Comparison of ENCODE assay signal across 10 mouse cellular contexts in the genomic region with DNA sequence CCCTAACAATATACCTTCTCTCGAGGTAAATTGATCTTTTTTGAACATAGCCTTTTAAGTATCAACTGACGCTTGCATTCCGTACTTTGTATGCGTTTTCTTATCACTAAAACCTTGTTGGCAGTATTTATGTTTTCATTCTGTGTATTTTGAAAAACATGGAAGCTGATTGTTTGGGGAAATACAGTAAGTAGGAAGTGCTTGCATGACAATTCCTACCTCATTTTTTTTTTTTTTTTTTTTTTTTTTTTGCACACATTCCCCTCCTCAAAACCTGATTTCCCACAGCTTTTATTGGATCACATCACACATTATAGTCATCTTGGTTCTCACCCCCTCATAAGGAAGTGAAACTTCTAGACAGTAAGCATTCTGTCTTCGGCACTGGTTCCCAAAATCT. TPM values are rescaled to one million over a fixed set of nuclear protein-coding genes. Genes with fewer than 3 reads are reported as not detected.
A peak's percentile ranks its signal among the peaks of the same experiment; 100 is the strongest.
DNase-seq lines count a peak whose midpoint lies in the region; ATAC-seq and TF ChIP-seq lines count a peak whose summit lies in the region.
"Had no signal": no experiment of that assay in that cellular context is flagged by ENCODE, and none has a peak within 500 bp of the region (broad histone marks: within the 10 kb centered on the region; RNA-seq: fewer than 3 reads in every experiment).

No protein-coding gene starts in this region.

- H3K4me1 ChIP-seq in hindbrain, embryonic 10.5 days (replicated peaks): peaks cover 19% of the 10 kb centered on the region
- H3K4me1 ChIP-seq in hindbrain, embryonic 11.5 days (replicated peaks; ENCODE audit: control insufficient read depth, insufficient read depth, low read length): 0 out of 2 replicates have a peak, but pooled peaks cover 2% of the 10 kb centered on the region
- H3K4me1 ChIP-seq in embryonic facial prominence, embryonic 11.5 days (ENCODE audit: control insufficient read depth, insufficient read depth, low read length): no peaks in the 10 kb centered on the region; the same call in 1 of the 2 replicates
- no peaks in the 10 kb centered on the region; the same call in 1 of the 2 replicates for H3K4me1 ChIP-seq in intestine, postnatal 0 days (replicated peaks; ENCODE audit: control insufficient read depth, insufficient read depth, low read length)
- peaks cover 6% of the 10 kb centered on the region; the same call in 1 of the 2 replicates for H3K4me1 ChIP-seq in midbrain, postnatal 0 days (ENCODE audit: insufficient read depth, low read length)

- H3K9ac ChIP-seq in hindbrain, embryonic 11.5 days (ENCODE audit: low read depth, low read length): no peak overlapping the region
- H3K9ac ChIP-seq in embryonic facial prominence, embryonic 11.5 days (replicated peaks; ENCODE audit: low read length): no peak overlapping the region
- peak overlapping the region; percentile 59; the same call in 1 of the 2 replicates for H3K9ac ChIP-seq in intestine, postnatal 0 days (ENCODE audit: low read depth, low read length)
- peak overlapping the region; percentile 87; the same call in 1 of the 2 replicates for H3K9ac ChIP-seq in midbrain, postnatal 0 days (replicated peaks; ENCODE audit: low read length, poor library complexity, severe bottlenecking)

- no peaks in the 10 kb centered on the region for H3K9me3 ChIP-seq in hindbrain, embryonic 10.5 days
- no peaks in the 10 kb centered on the region for H3K9me3 ChIP-seq in hindbrain, embryonic 11.5 days (ENCODE audit: control insufficient read depth, low read length)
- H3K9me3 ChIP-seq in embryonic facial prominence, embryonic 11.5 days (replicated peaks; ENCODE audit: control insufficient read depth, low read length): no peaks in the 10 kb centered on the region
- no peaks in the 10 kb centered on the region for H3K9me3 ChIP-seq in intestine, postnatal 0 days (ENCODE audit: control insufficient read depth)
- no peaks in the 10 kb centered on the region for H3K9me3 ChIP-seq in midbrain, postnatal 0 days (ENCODE audit: low read length)

- no peak for TF ChIP-seq CTCF in intestine, postnatal 0 days (IDR thresholded peaks at IDR 0.05; ENCODE audit: low read depth)
- TF ChIP-seq CTCF in midbrain, postnatal 0 days (IDR thresholded peaks at IDR 0.05): no peak

- no peak for DNase-seq in hindbrain, embryonic 10.5 days (ENCODE audit: low spot score)
- no peak for DNase-seq in hindbrain, embryonic 11.5 days (ENCODE audit: low spot score)
- no peak for DNase-seq in embryonic facial prominence, embryonic 11.5 days (ENCODE audit: low spot score)
- DNase-seq in midbrain, postnatal 0 days (ENCODE audit: low spot score): no peak
- DNase-seq in spleen, adult 18-20 months: no peak
- no peak for DNase-seq in cerebellum, adult 18-20 months
- DNase-seq in left cerebral cortex, adult 8-10 months (ENCODE audit: low spot score in 2 of 2): no peak
- DNase-seq: right cerebral cortex, postnatal 25 days had no signal

- H3K4me2 ChIP-seq in hindbrain, embryonic 11.5 days (replicated peaks; ENCODE audit: low read depth, low read length): no peak overlapping the region; the same call in 1 of the 2 replicates
- peak overlapping the region; percentile 63 for H3K4me2 ChIP-seq in embryonic facial prominence, embryonic 11.5 days (ENCODE audit: low read depth, low read length)
- peak overlapping the region; percentile 98 for H3K4me2 ChIP-seq in intestine, postnatal 0 days (replicated peaks; ENCODE audit: low read depth)
- peak overlapping the region; percentile 66 for H3K4me2 ChIP-seq in midbrain, postnatal 0 days (ENCODE audit: low read depth, low read length, poor library complexity, severe bottlenecking)

- ATAC-seq in hindbrain, embryonic 11.5 days (ENCODE audit: low FRiP score): no peak
- ATAC-seq in embryonic facial prominence, embryonic 11.5 days (replicated peaks; ENCODE audit: insufficient number of reproducible peaks, low FRiP score, low TSS enrichment, low read depth): no peak
- ATAC-seq in intestine, postnatal 0 days: no peak
- ATAC-seq in midbrain, postnatal 0 days (ENCODE audit: low FRiP score): no peak

- peaks cover 31% of the 10 kb centered on the region for H3K36me3 ChIP-seq in hindbrain, embryonic 10.5 days
- H3K36me3 ChIP-seq in hindbrain, embryonic 11.5 days (ENCODE audit: control insufficient read depth, insufficient read depth, low read length): no peaks in the 10 kb centered on the region
- no peaks in the 10 kb centered on the region for H3K36me3 ChIP-seq in embryonic facial prominence, embryonic 11.5 days (replicated peaks; ENCODE audit: control insufficient read depth, insufficient read depth, low read depth, low read length)
- H3K36me3 ChIP-seq in intestine, postnatal 0 days (ENCODE audit: control insufficient read depth, insufficient read depth): peaks cover 2% of the 10 kb centered on the region; the same call in 1 of the 2 replicates
- no peaks in the 10 kb centered on the region; the same call in 1 of the 2 replicates for H3K36me3 ChIP-seq in midbrain, postnatal 0 days (ENCODE audit: insufficient read depth, low read length)

- H3K4me3 ChIP-seq in hindbrain, embryonic 10.5 days: peak overlapping the region; percentile 86
- H3K4me3 ChIP-seq in hindbrain, embryonic 11.5 days (ENCODE audit: low read depth, low read length): no peak overlapping the region; the same call in 1 of the 2 replicates
- peak overlapping the region; percentile 84 for H3K4me3 ChIP-seq in embryonic facial prominence, embryonic 11.5 days (ENCODE audit: low read depth, low read length)
- peak overlapping the region; percentile 89 for H3K4me3 ChIP-seq in intestine, postnatal 0 days (ENCODE audit: low read depth, low read length)
- H3K4me3 ChIP-seq in midbrain, postnatal 0 days (ENCODE audit: low read depth, low read length): peak overlapping the region; percentile 72

- no peaks in the 10 kb centered on the region; the same call in 1 of the 2 replicates for H3K27me3 ChIP-seq in hindbrain, embryonic 10.5 days (ENCODE audit: insufficient read depth, poor library complexity, severe bottlenecking)
- no peaks in the 10 kb centered on the region for H3K27me3 ChIP-seq in hindbrain, embryonic 11.5 days (ENCODE audit: control insufficient read depth, insufficient read depth, low read length)
- H3K27me3 ChIP-seq in embryonic facial prominence, embryonic 11.5 days (ENCODE audit: control insufficient read depth, insufficient read depth, low read length): no peaks in the 10 kb centered on the region
- no peaks in the 10 kb centered on the region; the same call in 1 of the 2 replicates for H3K27me3 ChIP-seq in intestine, postnatal 0 days (replicated peaks; ENCODE audit: control insufficient read depth, insufficient read depth, low read length)
- no peaks in the 10 kb centered on the region for H3K27me3 ChIP-seq in midbrain, postnatal 0 days (ENCODE audit: insufficient read depth, low read length)
- H3K27me3 ChIP-seq: Patski had no signal

- no peak overlapping the region for H3K27ac ChIP-seq in hindbrain, embryonic 10.5 days
- no peak overlapping the region for H3K27ac ChIP-seq in hindbrain, embryonic 11.5 days (ENCODE audit: low read depth, low read length)
- H3K27ac ChIP-seq in embryonic facial prominence, embryonic 11.5 days (replicated peaks; ENCODE audit: low read depth, low read length): no peak overlapping the region
- H3K27ac ChIP-seq in intestine, postnatal 0 days (ENCODE audit: low read depth, low read length): no peak overlapping the region
- H3K27ac ChIP-seq in midbrain, postnatal 0 days (ENCODE audit: low read depth, low read length): no peak overlapping the region

- WGBS in hindbrain, embryonic 10.5 days: 91% methylated on average over 5 of the region's 5 CpGs
- WGBS in hindbrain, embryonic 11.5 days: 87% methylated on average over 5 of the region's 5 CpGs
- 91% methylated on average over 5 of the region's 5 CpGs for WGBS in embryonic facial prominence, embryonic 11.5 days
- 83% methylated on average over 5 of the region's 5 CpGs for WGBS in intestine, postnatal 0 days
- whole genome bisulfite sequencing in midbrain, postnatal 0 days: 92% methylated on average over 5 of the region's 5 CpGs

RNA-seq across cellular contexts. Expression of gene Ankrd42, which starts 1.1 kb away (rescaled TPM):
- 10.0 and 11.1 TPM in 2 replicates for polyA plus RNA-seq in hindbrain, embryonic 10.5 days (2016; fragmentation: Nextera tagmentation; extraction: Ambion mirVana)
- polyA plus RNA-seq in hindbrain, embryonic 11.5 days (2014; fragmentation: Nextera tagmentation; extraction: Ambion mirVana): 11.3 and 13.8 TPM in 2 replicates
- 6.9 and 8.8 TPM in 2 replicates for polyA plus RNA-seq in embryonic facial prominence, embryonic 11.5 days (2014; fragmentation: Nextera tagmentation; extraction: Ambion mirVana)
- polyA plus RNA-seq in intestine, postnatal 0 days (2015; fragmentation: Nextera tagmentation; extraction: Ambion mirVana): 0.75 and 0.93 TPM in 2 replicates
- total RNA-seq in midbrain, postnatal 0 days (2014; rRNA removed): 25.8 and 29.3 TPM in 2 replicates
- polyA plus RNA-seq in midbrain, postnatal 0 days (2015; fragmentation: Nextera tagmentation; extraction: Ambion mirVana): 20.6 and 23.0 TPM in 2 replicates
- total RNA-seq in left cerebral cortex, adult 8-10 months (2022): 10 to 100 TPM; 20.5 to 23.3 (median 21.9) TPM

RNA-seq across cellular contexts. Expression of gene Pcf11, which starts 31.7 kb away (rescaled TPM):
- 13.9 and 16.5 TPM in 2 replicates for polyA plus RNA-seq in hindbrain, embryonic 10.5 days (2016; fragmentation: Nextera tagmentation; extraction: Ambion mirVana)
- polyA plus RNA-seq in hindbrain, embryonic 11.5 days (2014; fragmentation: Nextera tagmentation; extraction: Ambion mirVana): 18.4 and 23.6 TPM in 2 replicates
- polyA plus RNA-seq in embryonic facial prominence, embryonic 11.5 days (2014; fragmentation: Nextera tagmentation; extraction: Ambion mirVana): 24.0 and 24.1 TPM in 2 replicates
- 11.7 and 13.2 TPM in 2 replicates for polyA plus RNA-seq in intestine, postnatal 0 days (2015; fragmentation: Nextera tagmentation; extraction: Ambion mirVana)
- 34.6 and 37.3 TPM in 2 replicates for total RNA-seq in midbrain, postnatal 0 days (2014; rRNA removed)
- polyA plus RNA-seq in midbrain, postnatal 0 days (2015; fragmentation: Nextera tagmentation; extraction: Ambion mirVana): 11.2 and 14.7 TPM in 2 replicates
- total RNA-seq in left cerebral cortex, adult 8-10 months (2022): 10 to 100 TPM; 52.4 to 61.7 (median 57.1) TPM

Comparison
In these comparisons a context has a peak if more than half of its experiments do, and no peak if none do; other contexts are left out.
1. H3K9ac ChIP-seq: peak in intestine, postnatal 0 days (single experiment) and midbrain, postnatal 0 days (single experiment); none in hindbrain, embryonic 11.5 days (single experiment) and embryonic facial prominence, embryonic 11.5 days (single experiment).